Mouse (Mus musculus) embryonic fibroblast, embryonic 13.5 days (primary cell): ENCODE data around the gene Ppp1r16b.

ENCODE experiments used
- CTCF ChIP-seq: IDR thresholded peaks from 2 replicates; pipeline ENCODE4 v1.5.1; 2011; ENCODE audit warnings: mild to moderate bottlenecking, control low read depth, low read length, moderate library complexity, borderline replicate concordance; ENCODE audit not compliant: insufficient read depth
- POLR2A ChIP-seq: IDR thresholded peaks from 2 replicates; pipeline ENCODE4 v1.6.1; 2011; ENCODE audit warnings: low read depth, mild to moderate bottlenecking, control low read depth, low read length, moderate library complexity

DNA sequence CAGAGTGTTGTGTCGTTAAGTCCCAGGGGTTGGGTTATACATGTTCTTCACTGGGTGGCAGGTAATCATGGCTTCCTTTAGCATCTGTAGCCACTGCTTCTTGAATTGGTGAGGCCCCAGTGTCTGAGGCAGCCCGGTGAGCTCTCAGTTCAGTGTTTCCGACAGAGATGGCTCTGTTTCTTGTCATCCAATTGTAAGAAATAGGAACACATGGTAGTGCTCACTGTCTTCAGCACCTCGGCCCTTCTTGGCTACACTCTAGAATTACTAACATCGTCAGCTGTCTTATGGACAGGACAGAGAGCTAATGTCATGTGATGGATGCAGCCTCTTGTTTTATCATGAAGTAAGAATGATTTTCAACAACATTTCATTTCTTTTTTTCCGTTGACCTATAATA lies 10.0 kb downstream of the Ppp1r16b start:
- no peak for TF ChIP-seq CTCF
- TF ChIP-seq POLR2A = no peak
